Mouse (Mus musculus): Measurements from ENCODE around the gene Gp1bb. TPM values are rescaled to one million over a fixed set of nuclear protein-coding genes. Genes with fewer than 3 reads are reported as not detected.

Gene Gp1bb
- total and polyA plus RNA-seq, 3 experiments: 0.14 to 0.35 TPM; not detected in 1

GRCm38 (mm10) chr16:18609099-18609498, 13.1 kb downstream of the Gp1bb start:
- DNase-seq (ENCODE audit: low read depth, low spot score): no peak
- no peaks in the 10 kb centered on the region for H3K4me1 ChIP-seq (ENCODE audit: control insufficient read depth in 1 of 2, insufficient read depth in 2 of 2, low read length in 2 of 2)
- no peak overlapping the region for H3K4me3 ChIP-seq (ENCODE audit: control insufficient read depth in 1 of 2, insufficient read depth in 1 of 2, low read depth in 2 of 2, low read length in 2 of 2)
- H3K27me3 ChIP-seq (ENCODE audit: control insufficient read depth in 1 of 2, insufficient read depth in 2 of 2, low read length in 2 of 2): peaks cover 5 to 10% of the 10 kb centered on the region in 2 experiments
- H3K9ac ChIP-seq (ENCODE audit: control insufficient read depth, low read depth, low read length, poor library complexity, severe bottlenecking): no peak overlapping the region
- H3K9me3 ChIP-seq (replicated peaks; ENCODE audit: insufficient read depth, low read length): no peaks in the 10 kb centered on the region
- H3K27ac ChIP-seq (ENCODE audit: control insufficient read depth, low read depth, low read length): no peak overlapping the region
- H3K79me2 ChIP-seq (ENCODE audit: control insufficient read depth, insufficient read depth, low read length, poor library complexity): no peaks in the 10 kb centered on the region
- no peak for TF ChIP-seq KAT2A (conservative IDR thresholded peaks at IDR 0.05; ENCODE audit: low read depth, low read length)
- no peak for TF ChIP-seq MAZ (IDR thresholded peaks at IDR 0.05; ENCODE audit: low read depth, low read length)
- no peak for TF ChIP-seq GATA1 (IDR thresholded peaks at IDR 0.05; ENCODE audit: low read depth, low read length)
- no peak for TF ChIP-seq TCF12 (IDR thresholded peaks at IDR 0.05; ENCODE audit: low read depth, low read length)
- TF ChIP-seq EP300 (IDR thresholded peaks at IDR 0.05; ENCODE audit: low read depth in 1 of 2, low read length in 2 of 2): no peak
- no peak for TF ChIP-seq RAD21 (IDR thresholded peaks at IDR 0.05; ENCODE audit: low read depth, low read length)
- no peaks in the 10 kb centered on the region for H3K36me3 ChIP-seq (ENCODE audit: control insufficient read depth in 1 of 2, insufficient read depth in 2 of 2, low read length in 2 of 2)

- Histone ChIP-seq H3K79me2 (ENCODE audit: control insufficient read depth, insufficient read depth, low read length, poor library complexity) (no peaks in the 10 kb centered on the region), H3K27ac (ENCODE audit: control insufficient read depth, low read depth, low read length) (no peak overlapping the region), H3K27me3 (ENCODE audit: control insufficient read depth in 1 of 2, insufficient read depth in 2 of 2, low read length in 2 of 2) (peaks cover 5 to 10% of the 10 kb centered on the region in 2 experiments), H3K9me3 (replicated peaks; ENCODE audit: insufficient read depth, low read length) (no peaks in the 10 kb centered on the region), H3K4me3 (ENCODE audit: control insufficient read depth in 1 of 2, insufficient read depth in 1 of 2, low read depth in 2 of 2, low read length in 2 of 2) (no peak overlapping the region), H3K4me1 (ENCODE audit: control insufficient read depth in 1 of 2, insufficient read depth in 2 of 2, low read length in 2 of 2) (no peaks in the 10 kb centered on the region), H3K9ac (ENCODE audit: control insufficient read depth, low read depth, low read length, poor library complexity, severe bottlenecking) (no peak overlapping the region), H3K36me3 (ENCODE audit: control insufficient read depth in 1 of 2, insufficient read depth in 2 of 2, low read length in 2 of 2) (no peaks in the 10 kb centered on the region)
- no peak for TF ChIP-seq UBTF (IDR thresholded peaks at IDR 0.05; ENCODE audit: borderline replicate concordance, insufficient read depth, low read depth, low read length)
- no peak for TF ChIP-seq MEF2A (IDR thresholded peaks at IDR 0.05; ENCODE audit: extremely low read depth, insufficient replicate concordance, low read depth, low read length, poor library complexity, severe bottlenecking)
- no peak for TF ChIP-seq MYC (IDR thresholded peaks at IDR 0.05; ENCODE audit: low read depth, low read length)
- TF ChIP-seq NELFE (IDR thresholded peaks at IDR 0.05; ENCODE audit: low read depth, low read length): no peak
- no peak for DNase-seq (ENCODE audit: low read depth, low spot score)
Measured at GRCm38 (mm10) chr16:18608226-18608625, 14.0 kb downstream of the Gp1bb start.

GRCm38 (mm10) chr16:18605705-18606104, 16.5 kb downstream of the Gp1bb start:
- Histone ChIP-seq H3K27ac (ENCODE audit: control insufficient read depth, low read depth, low read length) (no peak overlapping the region), H3K27me3 (ENCODE audit: control insufficient read depth in 1 of 2, insufficient read depth in 2 of 2, low read length in 2 of 2) (peaks cover 3 to 9% of the 10 kb centered on the region in 2 experiments), H3K79me2 (ENCODE audit: control insufficient read depth, insufficient read depth, low read length, poor library complexity) (no peaks in the 10 kb centered on the region), H3K36me3 (ENCODE audit: control insufficient read depth in 1 of 2, insufficient read depth in 2 of 2, low read length in 2 of 2) (no peaks in the 10 kb centered on the region), H3K4me3 (ENCODE audit: control insufficient read depth in 1 of 2, insufficient read depth in 1 of 2, low read depth in 2 of 2, low read length in 2 of 2) (no peak overlapping the region), H3K9ac (ENCODE audit: control insufficient read depth, low read depth, low read length, poor library complexity, severe bottlenecking) (no peak overlapping the region), H3K4me1 (ENCODE audit: control insufficient read depth in 1 of 2, insufficient read depth in 2 of 2, low read length in 2 of 2) (no peaks in the 10 kb centered on the region), H3K9me3 (replicated peaks; ENCODE audit: insufficient read depth, low read length) (no peaks in the 10 kb centered on the region)
- DNase-seq (ENCODE audit: low read depth, low spot score): no peak
- TF ChIP-seq ZMIZ1 (IDR thresholded peaks at IDR 0.05; ENCODE audit: low read depth, low read length) (no peak), CHD1 (IDR thresholded peaks at IDR 0.05; ENCODE audit: low read depth, low read length) (no peak), CTCF (IDR thresholded peaks at IDR 0.05 in 2 of 3, conservative IDR thresholded peaks at IDR 0.05 in 1 of 3; ENCODE audit: control insufficient read depth in 1 of 3, insufficient read depth in 1 of 3, low read depth in 2 of 3, low read length in 3 of 3, poor library complexity in 1 of 3, severe bottlenecking in 1 of 3) (no peak), MAX (IDR thresholded peaks at IDR 0.05; ENCODE audit: low read length) (no peak), POLR2A (IDR thresholded peaks at IDR 0.05; ENCODE audit: control insufficient read depth in 1 of 2, insufficient read depth in 1 of 2, low read depth in 1 of 2, low read length in 2 of 2, poor library complexity in 1 of 2) (no peak), MXI1 (IDR thresholded peaks at IDR 0.05; ENCODE audit: low read depth, low read length) (no peak), GATA1 (IDR thresholded peaks at IDR 0.05; ENCODE audit: low read depth, low read length) (no peak)
